In the genomic region with DNA sequence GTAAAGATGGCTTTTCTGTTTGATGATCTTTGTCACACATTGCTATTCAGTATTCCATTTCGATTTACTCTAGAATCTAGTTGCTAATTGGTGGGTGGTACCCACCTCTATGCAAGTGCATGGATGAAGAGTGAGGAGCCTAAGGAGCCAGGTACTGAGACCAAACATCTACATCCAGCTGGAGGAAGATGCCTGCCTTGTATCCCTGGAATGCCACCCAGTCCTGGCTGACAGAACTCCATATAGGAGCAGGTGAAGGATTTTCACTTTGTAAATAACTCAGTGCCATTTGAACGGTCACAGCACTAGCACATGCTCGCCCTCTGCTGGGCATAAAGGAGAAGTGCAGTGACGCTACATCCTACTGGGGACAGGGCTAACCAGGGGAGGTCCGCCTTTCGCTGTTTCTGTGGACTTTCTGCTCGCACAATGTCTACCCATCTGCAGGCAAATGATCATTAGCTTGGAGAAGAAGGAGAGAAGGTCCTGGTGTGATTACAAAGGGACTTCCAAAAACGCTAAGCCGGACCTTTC, we compare ENCODE assay signal across 8 mouse cellular contexts. TPM values are rescaled to one million over a fixed set of nuclear protein-coding genes. Genes with fewer than 3 reads are reported as not detected.
A peak's percentile ranks its signal among the peaks of the same experiment; 100 is the strongest.
DNase-seq lines count a peak whose midpoint lies in the region; ATAC-seq and TF ChIP-seq lines count a peak whose summit lies in the region.

No protein-coding gene starts in this region.

- no peak overlapping the region for H3K9ac ChIP-seq in hindbrain, embryonic 14.5 days
- H3K9ac ChIP-seq in liver, postnatal 0 days (replicated peaks) = no peak overlapping the region
- H3K9ac ChIP-seq in neural tube, embryonic 15.5 days (replicated peaks) = no peak overlapping the region

- TF ChIP-seq CTCF in liver, postnatal 0 days (IDR thresholded peaks at IDR 0.05; ENCODE audit: low read depth) = peak; percentile 93

- no peaks in the 10 kb centered on the region for H3K27me3 ChIP-seq in hindbrain, embryonic 14.5 days (ENCODE audit: control insufficient read depth, insufficient read depth, low read length)
- no peaks in the 10 kb centered on the region for H3K27me3 ChIP-seq in liver, postnatal 0 days (ENCODE audit: insufficient read depth, low read length)
- peaks cover 9% of the 10 kb centered on the region; the same call in 1 of the 2 replicates for H3K27me3 ChIP-seq in neural tube, embryonic 15.5 days (replicated peaks)

- no peaks in the 10 kb centered on the region for H3K36me3 ChIP-seq in hindbrain, embryonic 14.5 days (replicated peaks; ENCODE audit: control insufficient read depth, insufficient read depth)
- no peaks in the 10 kb centered on the region for H3K36me3 ChIP-seq in liver, postnatal 0 days (replicated peaks; ENCODE audit: insufficient read depth, low read length)
- no peaks in the 10 kb centered on the region for H3K36me3 ChIP-seq in neural tube, embryonic 15.5 days

- H3K4me2 ChIP-seq in hindbrain, embryonic 14.5 days (replicated peaks) = no peak overlapping the region
- H3K4me2 ChIP-seq in liver, postnatal 0 days (ENCODE audit: low read depth, low read length) = no peak overlapping the region
- H3K4me2 ChIP-seq in neural tube, embryonic 15.5 days = no peak overlapping the region

- 20% methylated on average over 9 of the region's 9 CpGs for WGBS in hindbrain, embryonic 14.5 days
- WGBS in liver, postnatal 0 days (ENCODE audit: insufficient replicate concordance) = 22% methylated on average over 9 of the region's 9 CpGs
- 19% methylated on average over 9 of the region's 9 CpGs for whole genome bisulfite sequencing in neural tube, embryonic 15.5 days

- no peak for TF ChIP-seq EP300 in liver, postnatal 0 days (IDR thresholded peaks at IDR 0.05; ENCODE audit: low read depth)

- no peak overlapping the region for H3K4me3 ChIP-seq in hindbrain, embryonic 14.5 days (replicated peaks; ENCODE audit: low read length)
- no peak overlapping the region for H3K4me3 ChIP-seq in liver, postnatal 0 days (ENCODE audit: low read depth, low read length)
- no peak overlapping the region for H3K4me3 ChIP-seq in neural tube, embryonic 15.5 days (replicated peaks)

- H3K27ac ChIP-seq in hindbrain, embryonic 14.5 days = no peak overlapping the region
- no peak overlapping the region for H3K27ac ChIP-seq in liver, postnatal 0 days (ENCODE audit: low read depth)
- H3K27ac ChIP-seq in neural tube, embryonic 15.5 days (replicated peaks) = no peak overlapping the region

- DNase-seq in left cerebral cortex, postnatal 25 days (ENCODE audit: low spot score in 2 of 2) = peak; percentile 56 to 59
- no peak for DNase-seq in left cerebral cortex, adult 8-10 months (ENCODE audit: low spot score in 2 of 2)
- DNase-seq in R1 (ENCODE audit: low read depth, low spot score) = peak; percentile 55
- DNase-seq in hindbrain, embryonic 14.5 days (ENCODE audit: low spot score) = peak; percentile 85
- DNase-seq in liver, postnatal 0 days = peak; percentile 39

- intact Hi-C loops in left cerebral cortex, postnatal 25 days (cut with DNase I) = loop anchor here (10.0 kb wide), 1 partner anchor 397 kb away; no protein-coding TSS in a partner anchor

- H3K4me1 ChIP-seq in hindbrain, embryonic 14.5 days (replicated peaks; ENCODE audit: control insufficient read depth, insufficient read depth, low read length) = no peaks in the 10 kb centered on the region
- no peaks in the 10 kb centered on the region for H3K4me1 ChIP-seq in liver, postnatal 0 days (ENCODE audit: insufficient read depth)
- H3K4me1 ChIP-seq in neural tube, embryonic 15.5 days = peaks cover 6% of the 10 kb centered on the region

- H3K9me3 ChIP-seq in hindbrain, embryonic 14.5 days (ENCODE audit: control insufficient read depth, low read length) = no peaks in the 10 kb centered on the region
- H3K9me3 ChIP-seq in liver, postnatal 0 days (ENCODE audit: low read length) = no peaks in the 10 kb centered on the region
- no peaks in the 10 kb centered on the region for H3K9me3 ChIP-seq in neural tube, embryonic 15.5 days (replicated peaks)

- peak; percentile 97 for ATAC-seq in common myeloid progenitor, adult 5-6 weeks (replicated peaks; ENCODE audit: low read depth, poor library complexity, severe bottlenecking)
- ATAC-seq in hindbrain, embryonic 14.5 days (ENCODE audit: low FRiP score) = 0 out of 2 replicates have a peak, but pooled peaks have one; percentile 47
- no peak for ATAC-seq in liver, postnatal 0 days
- ATAC-seq in neural tube, embryonic 15.5 days (ENCODE audit: low FRiP score) = peak; percentile 77
- ATAC-seq in activated CD4-positive, CD25-positive, alpha-beta regulatory T cell, adult 4 months = no peak

RNA-seq across cellular contexts. Expression of a gene that starts 16.7 kb away (rescaled TPM):
- total RNA-seq in left cerebral cortex, postnatal 25 days (2021) = 1 to 10 TPM; 3.2 to 7.8 TPM
- total RNA-seq in left cerebral cortex, adult 8-10 months (2022) = 1 to 10 TPM; 9.0 to 10.0 (median 9.2) TPM
- not detected in 2 replicates for total RNA-seq in common myeloid progenitor, adult 5-6 weeks (2017)
- 2.9 and 3.3 TPM in 2 replicates for polyA plus RNA-seq in hindbrain, embryonic 14.5 days (2014; fragmentation: Nextera tagmentation; extraction: Ambion mirVana)
- polyA plus RNA-seq in liver, postnatal 0 days (2015; fragmentation: Nextera tagmentation; extraction: Ambion mirVana) = 0.05 and 0.09 TPM in 2 replicates
- polyA plus RNA-seq in neural tube, embryonic 15.5 days (2015; fragmentation: Nextera tagmentation; extraction: Ambion mirVana) = 3.1 and 4.1 TPM in 2 replicates
- polyA plus RNA-seq in activated CD4-positive, CD25-positive, alpha-beta regulatory T cell, adult 4 months (2017; shearing (Covaris generic)) = not detected

Comparison
In these comparisons a context has a peak if more than half of its experiments do, and no peak if none do; other contexts are left out.
1. DNase-seq: peak in left cerebral cortex, postnatal 25 days (2 of 2), R1 (single experiment), hindbrain, embryonic 14.5 days (single experiment) and liver, postnatal 0 days (single experiment); none in left cerebral cortex, adult 8-10 months (0 of 2).
2. ATAC-seq: peak in common myeloid progenitor, adult 5-6 weeks (single experiment), hindbrain, embryonic 14.5 days (single experiment) and neural tube, embryonic 15.5 days (single experiment); none in liver, postnatal 0 days (single experiment) and activated CD4-positive, CD25-positive, alpha-beta regulatory T cell, adult 4 months (single experiment).